Mouse (Mus musculus) ovary, adult 10 weeks (tissue): Measurements from ENCODE around the gene Gm3402. TPM values are rescaled to one million over a fixed set of nuclear protein-coding genes. Genes with fewer than 3 reads are reported as not detected.

ENCODE experiments used
- polyA plus RNA-seq: library from polyadenylated mRNA; stranded (reverse); fragments of 350-450 nt; fragmentation: Illumina TruSeq; extraction: RNeasy Lipid Tissue Mini Kit (QIAGEN cat#74804); gene quantifications from one replicate; pipeline ENCODE4 v1.2.3, GENCODE M21; 2014

Gm3402 gene
- not detected for polyA plus RNA-seq

GRCm38 (mm10) chr5:146513823-146514222, at the start of gene Gm3402:
Gm3402 (plus strand) TSS chr5:146514123.

GRCm38 (mm10) chr5:146481665-146482064, 32.3 kb upstream of the Gm3402 start, which contains the start of gene Gm6408:
Gm6408 (plus strand) TSS chr5:146481965.

GRCm38 (mm10) chr5:146491063-146491462, 22.9 kb upstream of the Gm3402 start, which contains the start of gene Gm6370:
Gm6370 (plus strand) TSS chr5:146491363.

GRCm38 (mm10) chr5:146502099-146502498, 11.8 kb upstream of the Gm3402 start, which contains the start of gene 4930449I24Rik:
4930449I24Rik (plus strand) TSS chr5:146502399.

GRCm38 (mm10) chr5:146525501-146525900, 11.6 kb downstream of the Gm3402 start, which contains the start of gene Gm3404:
Gm3404 (plus strand) TSS chr5:146525801.

GRCm38 (mm10) chr5:146537347-146537746, 23.4 kb downstream of the Gm3402 start, which contains the start of gene Gm3409:
Gm3409 (plus strand) TSS chr5:146537647.

GRCm38 (mm10) chr5:146555836-146556235, 41.9 kb downstream of the Gm3402 start, which contains the start of gene Gm3415:
Gm3415 (plus strand) TSS chr5:146556136.

Other genes with a start within 250 kb of the Gm3402 start
- 17.8 TPM for gene Wasf3, start 129.1 kb upstream of the Gm3402 start, polyA plus RNA-seq
- gene Gm6408, start 32.2 kb upstream of the Gm3402 start, polyA plus RNA-seq: not detected
- not detected for gene Gm6370, start 22.8 kb upstream of the Gm3402 start, polyA plus RNA-seq
- not detected for gene 4930449I24Rik, start 11.7 kb upstream of the Gm3402 start, polyA plus RNA-seq
- gene Gm3404, start 11.7 kb downstream of the Gm3402 start, polyA plus RNA-seq: not detected
- not detected for gene Gm3409, start 23.5 kb downstream of the Gm3402 start, polyA plus RNA-seq
- gene Gm3415, start 42.0 kb downstream of the Gm3402 start, polyA plus RNA-seq: not detected
- gene Gpr12, start 71.1 kb downstream of the Gm3402 start, polyA plus RNA-seq: not detected